Mouse (Mus musculus) ES-CJ7 (cell line): ENCODE measurements around the gene Fbxo31.
A peak's percentile ranks its signal among the peaks of the same experiment; 100 is the strongest.
"Not testable (repeated sequence)": the region's sequence is repeated elsewhere in the genome, so short reads cannot be mapped to it uniquely, and the experiment has no call there.

ENCODE experiments used
- DNase-seq: peaks from one replicate; pipeline ENCODE4 v3.0.0; 2011; ENCODE audit warnings: low read depth, low spot score

The Fbxo31 gene

GRCm38 (mm10) chr8:121578676-121579451 lies at the start of gene Fbxo31:
Gene Fbxo31 (minus strand): TSS chr8:121578806.
- peak; percentile 100 for DNase-seq

GRCm38 (mm10) chr8:121623043-121623442 lies 44.4 kb upstream of the Fbxo31 start:
- no peak for DNase-seq

GRCm38 (mm10) chr8:121621879-121622278 lies 43.3 kb upstream of the Fbxo31 start:
- no peak for DNase-seq

GRCm38 (mm10) chr8:121620801-121621516 lies 42.4 kb upstream of the Fbxo31 start:
- no peak for DNase-seq

- no peak for DNase-seq
These were observed 40.9 kb upstream of the Fbxo31 start for GRCm38 (mm10) chr8:121619401-121619995.

GRCm38 (mm10) chr8:121613419-121613818 lies 34.8 kb upstream of the Fbxo31 start:
- DNase-seq, result no peak

- no peak for DNase-seq
These were observed 31.3 kb upstream of the Fbxo31 start for GRCm38 (mm10) chr8:121609916-121610315.

- no peak for DNase-seq
These were observed 30.6 kb upstream of the Fbxo31 start for GRCm38 (mm10) chr8:121609251-121609650.

GRCm38 (mm10) chr8:121607661-121608060 lies 29.1 kb upstream of the Fbxo31 start:
- peak; percentile 85 for DNase-seq

- DNase-seq, result no peak
These were observed 25.2 kb upstream of the Fbxo31 start for GRCm38 (mm10) chr8:121603801-121604200.

GRCm38 (mm10) chr8:121602860-121603259 lies 24.3 kb upstream of the Fbxo31 start:
- DNase-seq, result peak; percentile 92

GRCm38 (mm10) chr8:121602411-121602810 lies 23.8 kb upstream of the Fbxo31 start:
- DNase-seq, result no peak

GRCm38 (mm10) chr8:121599842-121600241 lies 21.2 kb upstream of the Fbxo31 start:
- DNase-seq, result no peak

GRCm38 (mm10) chr8:121598892-121599291 lies 20.3 kb upstream of the Fbxo31 start:
- DNase-seq, result peak; percentile 86

- DNase-seq, result no peak
These were observed 19.6 kb upstream of the Fbxo31 start for GRCm38 (mm10) chr8:121598190-121598589.

GRCm38 (mm10) chr8:121597492-121597891 lies 18.9 kb upstream of the Fbxo31 start:
- DNase-seq, result not testable (repeated sequence)

- no peak for DNase-seq
These were observed 15.4 kb upstream of the Fbxo31 start for GRCm38 (mm10) chr8:121593983-121594382.

GRCm38 (mm10) chr8:121593293-121593692 lies 14.7 kb upstream of the Fbxo31 start:
- no peak for DNase-seq

- peak; percentile 93 for DNase-seq
These were observed 12.8 kb upstream of the Fbxo31 start for GRCm38 (mm10) chr8:121591178-121592066.

- DNase-seq, result peak; percentile 96
These were observed 11.9 kb upstream of the Fbxo31 start, which contains the start of gene Map1lc3b for GRCm38 (mm10) chr8:121590203-121591177. Gene Map1lc3b (plus strand): TSS chr8:121590361.
